Mouse (Mus musculus) MEL (cell line): ENCODE data around the gene Gm9803.

ENCODE experiments used
- CTCF ChIP-seq, 3 experiments: IDR thresholded peaks in 2 of 3; conservative IDR thresholded peaks in 1 of 3; 2 replicates each; pipeline ENCODE4 v1.5.1; 2011 to 2012; ENCODE audit warnings: low read length in 3 of 3, low read depth in 2 of 3, mild to moderate bottlenecking in 2 of 3, improper control_type of control experiment in 1 of 3, inconsistent platforms in 1 of 3, mixed read lengths in 1 of 3, moderate library complexity in 1 of 3; ENCODE audit not compliant: control insufficient read depth in 1 of 3, insufficient read depth in 1 of 3, poor library complexity in 1 of 3, severe bottlenecking in 1 of 3
- EP300 ChIP-seq, 2 experiments: IDR thresholded peaks; 2 replicates each; pipeline ENCODE4 v1.6.1; 2011; ENCODE audit warnings: improper control_type of control experiment in 2 of 2, low read length in 2 of 2, low read depth in 1 of 2, mild to moderate bottlenecking in 1 of 2
- GATA1 ChIP-seq: IDR thresholded peaks from 2 replicates; pipeline ENCODE4 v1.6.1; 2011; ENCODE audit warnings: low read depth, low read length, improper control_type of control experiment
- HCFC1 ChIP-seq: IDR thresholded peaks from 2 replicates; pipeline ENCODE4 v1.6.1; 2012; ENCODE audit warnings: low read depth, mild to moderate bottlenecking, inconsistent platforms, low read length, improper control_type of control experiment, moderate library complexity
- MAFK ChIP-seq: IDR thresholded peaks from 2 replicates; pipeline ENCODE4 v1.6.1; 2011; ENCODE audit warnings: low read depth, mild to moderate bottlenecking, low read length, improper control_type of control experiment, borderline replicate concordance
- MEF2A ChIP-seq: IDR thresholded peaks from 2 replicates; pipeline ENCODE4 v1.6.1; 2014; ENCODE audit warnings: low read depth, mild to moderate bottlenecking, inconsistent platforms, low read length, improper control_type of control experiment; ENCODE audit not compliant: poor library complexity, insufficient replicate concordance, severe bottlenecking; ENCODE audit errors: extremely low read depth
- POLR2A ChIP-seq, 2 experiments: IDR thresholded peaks; 2 replicates each; pipeline ENCODE4 v1.6.1; 2011 to 2012; ENCODE audit warnings: low read length in 2 of 2, mild to moderate bottlenecking in 2 of 2, control low read depth in 1 of 2, improper control_type of control experiment in 1 of 2, low read depth in 1 of 2, moderate library complexity in 1 of 2; ENCODE audit not compliant: control insufficient read depth in 1 of 2, insufficient read depth in 1 of 2, poor library complexity in 1 of 2
- POLR2AphosphoS2 ChIP-seq: IDR thresholded peaks from 2 replicates; pipeline ENCODE4 v1.6.1; 2011; ENCODE audit warnings: low read length, improper control_type of control experiment
- POLR2AphosphoS5 ChIP-seq: IDR thresholded peaks from 2 replicates; pipeline ENCODE4 v1.6.1; 2012; ENCODE audit warnings: low read depth, borderline replicate concordance, mild to moderate bottlenecking, inconsistent platforms, low read length, moderate library complexity, mixed read lengths
- UBTF ChIP-seq: IDR thresholded peaks from 2 replicates; pipeline ENCODE4 v1.6.1; 2012; ENCODE audit warnings: low read depth, mild to moderate bottlenecking, inconsistent platforms, low read length, improper control_type of control experiment, moderate library complexity, borderline replicate concordance; ENCODE audit not compliant: insufficient read depth

- TF ChIP-seq POLR2AphosphoS2 (no peak), GATA1 (no peak), POLR2AphosphoS5 (no peak), UBTF (no peak), MEF2A (no peak), CTCF (IDR thresholded peaks at IDR 0.05 in 2 of 3, conservative IDR thresholded peaks at IDR 0.05 in 1 of 3; ENCODE audit: control insufficient read depth in 1 of 3, insufficient read depth in 1 of 3, low read depth in 2 of 3, low read length in 3 of 3, poor library complexity in 1 of 3, severe bottlenecking in 1 of 3) (no peak), MAFK (no peak), POLR2A (IDR thresholded peaks at IDR 0.05; ENCODE audit: control insufficient read depth in 1 of 2, insufficient read depth in 1 of 2, low read depth in 1 of 2, low read length in 2 of 2, poor library complexity in 1 of 2) (no peak), HCFC1 (no peak), EP300 (IDR thresholded peaks at IDR 0.05; ENCODE audit: low read depth in 1 of 2, low read length in 2 of 2) (no peak)
Observed at GRCm38 (mm10) chr10:43518368-43518767, 5.5 kb upstream of the Gm9803 start.
